Mouse (Mus musculus): ENCODE data around the gene Acot10. TPM values are rescaled to one million over a fixed set of nuclear protein-coding genes. Genes with fewer than 3 reads are reported as not detected.

The Acot10 gene
- polyA plus RNA-seq, 1 experiment from 2014 or later: not detected

- Histone ChIP-seq H3K4me3 (ENCODE audit: low read length) (no peak overlapping the region), H3K9me3 (ENCODE audit: control insufficient read depth, low read length) (no peaks in the 10 kb centered on the region), H3K4me1 (replicated peaks; ENCODE audit: control insufficient read depth, insufficient read depth, low read length) (no peaks in the 10 kb centered on the region), H3K4me2 (ENCODE audit: low read depth, low read length) (no peak overlapping the region), H3K9ac (ENCODE audit: low read length) (no peak overlapping the region), H3K36me3 (ENCODE audit: control insufficient read depth, insufficient read depth, low read length) (no peaks in the 10 kb centered on the region), H3K27ac (ENCODE audit: low read length) (no peak overlapping the region), H3K27me3 (ENCODE audit: control insufficient read depth, insufficient read depth, low read depth, low read length) (no peaks in the 10 kb centered on the region)
- ATAC-seq (ENCODE audit: low read depth): no peak
- 79% methylated on average over 2 of the region's 2 CpGs for WGBS
Observed at GRCm38 (mm10) chr15:20639155-20639554, 27.4 kb downstream of the Acot10 start.

DNA sequence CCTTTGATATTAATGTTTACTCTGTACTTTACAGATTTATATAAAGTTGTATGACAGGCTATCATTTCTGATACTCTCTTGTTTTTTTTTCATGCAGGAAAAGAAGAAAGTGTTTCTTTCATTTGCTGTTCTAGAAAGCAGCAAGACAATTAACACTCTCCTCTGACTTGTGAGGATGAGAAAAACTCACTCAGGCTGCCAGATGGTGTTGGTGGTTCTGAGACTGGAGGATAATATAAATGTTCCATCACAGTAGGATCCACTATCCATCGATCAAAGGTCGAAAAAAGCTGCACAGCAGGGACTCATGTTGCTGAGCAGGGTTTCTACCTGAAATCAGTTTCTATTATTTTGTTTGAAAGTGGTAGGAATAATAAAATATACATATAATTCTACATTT is 32.0 kb downstream of the Acot10 start:
- Histone ChIP-seq H3K9ac (ENCODE audit: low read length) (no peak overlapping the region), H3K4me1 (replicated peaks; ENCODE audit: control insufficient read depth, insufficient read depth, low read length) (no peaks in the 10 kb centered on the region)
- 42% methylated on average over 2 of the region's 2 CpGs for WGBS

More for the DNA sequence above, 32.0 kb downstream of the Acot10 start:
- no peak overlapping the region for H3K27ac ChIP-seq (ENCODE audit: low read length)
- no peaks in the 10 kb centered on the region for H3K36me3 ChIP-seq (ENCODE audit: control insufficient read depth, insufficient read depth, low read length)
- no peaks in the 10 kb centered on the region for H3K9me3 ChIP-seq (ENCODE audit: control insufficient read depth, low read length)
- H3K4me3 ChIP-seq (ENCODE audit: low read length): no peak overlapping the region
- no peaks in the 10 kb centered on the region for H3K27me3 ChIP-seq (ENCODE audit: control insufficient read depth, insufficient read depth, low read depth, low read length)
- no peak for ATAC-seq (ENCODE audit: low read depth)
- H3K4me2 ChIP-seq (ENCODE audit: low read depth, low read length): no peak overlapping the region

Other genes with a start within 250 kb of the Acot10 start
- 0.03 and 0.04 TPM in 2 replicates for gene Cdh12, start 217.5 kb downstream of the Acot10 start, polyA plus RNA-seq (2015; fragmentation: Nextera tagmentation; extraction: Ambion mirVana)